Mouse (Mus musculus): ENCODE results near the gene Hsd11b1. TPM values are rescaled to one million over a fixed set of nuclear protein-coding genes. Genes with fewer than 3 reads are reported as not detected.
"Not testable (repeated sequence)": the region's sequence is repeated elsewhere in the genome, so short reads cannot be mapped to it uniquely, and the experiment has no call there.

Hsd11b1 gene
- 10 to 100 TPM; 36.3 to 42.8 (median 37.7) TPM for total RNA-seq (2022)

DNA sequence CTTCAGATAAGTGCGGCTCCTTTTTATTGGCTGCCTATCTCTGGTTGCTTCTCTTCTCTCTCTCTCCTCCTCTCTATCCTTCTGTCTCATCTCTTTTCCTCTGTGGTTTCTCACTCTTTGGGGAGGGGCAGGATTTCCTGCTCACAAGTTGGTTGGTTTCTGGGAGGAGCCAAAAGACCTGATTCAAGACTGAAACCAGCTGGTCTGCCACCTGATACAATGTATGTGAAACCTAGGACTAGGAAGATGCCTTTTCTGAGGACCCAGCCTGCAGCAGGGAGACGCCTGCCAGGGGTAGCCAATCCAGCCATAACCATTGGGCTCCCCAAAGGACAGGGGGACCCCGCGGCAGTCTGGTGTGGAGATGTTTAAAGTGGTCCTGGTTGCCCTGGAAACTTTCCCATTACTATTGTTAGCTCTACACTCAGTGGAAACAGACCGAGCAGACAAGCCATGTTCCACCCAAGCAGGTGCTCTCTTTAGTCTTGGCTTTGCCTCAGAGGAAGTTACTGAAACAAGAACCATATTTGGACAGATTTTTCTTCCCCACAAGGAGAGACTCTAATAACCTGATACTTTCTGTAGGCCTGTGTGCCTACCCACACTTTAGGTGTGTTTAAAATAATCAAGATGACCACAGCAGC is at the start of gene Hsd11b1:
Gene Hsd11b1, minus strand, starts transcription at position 121 of the 644 bp plus-strand sequence.
- no peak for DNase-seq (ENCODE audit: low spot score in 2 of 2)

DNA sequence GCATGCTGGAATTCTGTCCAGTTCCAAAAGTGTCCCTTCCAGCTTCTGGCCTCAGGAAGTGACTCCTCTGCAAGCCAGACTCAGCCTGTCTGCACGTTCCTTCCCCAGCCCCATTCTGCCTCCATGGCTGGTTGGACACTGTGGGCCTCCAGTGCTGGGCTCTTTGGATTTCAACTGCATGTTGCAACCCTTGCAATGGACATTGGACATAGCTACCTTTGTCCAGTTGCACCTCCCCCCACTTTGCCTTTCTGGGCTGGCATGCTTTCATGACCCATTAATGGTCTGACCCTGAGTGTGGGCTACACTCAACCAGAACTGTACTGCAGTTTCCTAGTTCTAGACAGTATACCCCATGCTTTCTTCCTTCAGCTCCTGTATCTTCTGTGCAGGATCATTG is 47.7 kb upstream of the Hsd11b1 start:
- no peak for DNase-seq (ENCODE audit: low spot score in 2 of 2)

DNA sequence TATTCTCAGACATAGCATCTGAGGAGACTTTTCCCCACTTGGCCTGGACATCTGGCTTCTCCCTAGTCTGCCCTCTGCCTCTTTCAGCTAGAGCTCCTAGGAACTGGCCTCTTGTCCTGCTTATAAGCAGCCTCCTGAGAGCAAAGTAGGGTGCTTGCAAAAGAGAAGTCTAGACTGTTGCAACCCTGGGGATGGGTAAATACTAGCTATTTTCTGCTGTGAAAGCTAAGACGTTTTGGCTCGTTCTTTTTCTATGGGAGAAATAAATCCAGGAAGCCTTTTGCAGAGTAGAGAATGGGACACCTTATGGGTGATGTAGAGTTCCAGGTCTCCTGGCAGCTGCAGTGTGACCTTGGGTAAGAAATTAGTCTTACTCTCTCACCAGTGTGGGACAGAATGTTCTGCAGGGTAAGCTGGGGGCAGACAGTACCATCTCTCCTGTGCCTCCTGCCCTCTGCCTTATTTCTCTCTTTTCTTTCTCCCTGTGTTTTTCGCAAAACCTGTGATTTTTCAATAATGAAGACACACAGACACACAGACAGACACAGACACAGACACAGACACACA is 46.7 kb upstream of the Hsd11b1 start:
- DNase-seq (ENCODE audit: low spot score in 2 of 2): no peak

DNA sequence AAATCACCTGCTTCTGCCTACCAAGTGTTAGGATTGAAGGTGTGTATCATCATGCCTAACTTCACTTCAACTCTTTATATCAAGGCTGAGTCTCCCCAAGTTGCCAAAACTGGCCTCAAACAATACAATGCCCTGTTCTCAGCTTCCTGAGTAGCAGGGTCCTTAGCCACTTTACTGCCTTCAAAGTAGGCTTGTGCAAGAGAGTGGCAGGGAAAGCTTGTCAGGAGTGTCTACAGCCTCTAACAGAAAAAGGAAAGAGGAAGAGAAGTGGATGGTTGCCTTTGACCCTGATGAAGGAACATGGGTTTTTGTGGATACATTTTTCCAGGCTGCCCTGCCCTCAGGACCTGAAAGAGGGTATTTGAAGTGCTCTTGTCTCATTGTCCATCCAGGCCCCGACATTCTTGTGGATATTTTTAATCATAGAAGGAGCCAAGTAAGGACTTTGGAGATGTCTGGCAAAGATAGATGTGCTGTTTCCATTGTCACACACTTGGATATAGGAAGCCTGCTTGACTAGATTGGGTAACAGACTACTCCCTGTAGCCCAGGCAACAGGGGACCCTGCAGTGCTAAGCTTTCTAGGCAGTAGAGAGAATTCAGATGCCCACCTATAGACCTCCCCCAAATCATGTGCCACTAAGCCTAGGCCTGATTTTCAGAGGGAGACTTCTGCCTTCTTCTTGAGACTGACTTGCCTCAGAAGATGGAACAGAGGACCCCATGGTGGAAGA is 46.1 kb upstream of the Hsd11b1 start:
- no peak for DNase-seq (ENCODE audit: low spot score in 2 of 2)

DNA sequence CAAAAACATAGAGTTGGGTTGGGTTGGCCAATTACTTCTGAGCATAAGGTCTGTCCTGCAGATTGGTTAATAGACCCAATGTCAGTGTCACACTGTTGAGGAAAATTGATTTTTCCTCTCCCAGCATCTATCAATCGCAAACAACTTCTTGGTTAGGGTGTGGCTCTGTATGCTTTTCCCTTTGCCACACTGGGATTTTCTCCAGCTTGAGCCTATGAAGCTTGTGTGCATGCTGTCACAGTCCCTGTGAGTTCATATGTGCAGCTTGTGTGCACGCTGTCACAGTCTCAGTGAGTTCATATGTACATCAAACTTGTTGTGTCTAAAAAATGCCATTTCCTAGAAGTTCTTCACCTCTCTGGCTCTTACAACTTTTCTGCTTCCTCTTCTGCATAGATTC is 43.0 kb upstream of the Hsd11b1 start:
- DNase-seq (ENCODE audit: low spot score in 2 of 2): no peak

GRCm38 (mm10) chr1:193305386-193305785 is 41.5 kb upstream of the Hsd11b1 start:
- peak in 1 of 2 experiments; percentile 31 for DNase-seq (ENCODE audit: low spot score in 2 of 2)

DNA sequence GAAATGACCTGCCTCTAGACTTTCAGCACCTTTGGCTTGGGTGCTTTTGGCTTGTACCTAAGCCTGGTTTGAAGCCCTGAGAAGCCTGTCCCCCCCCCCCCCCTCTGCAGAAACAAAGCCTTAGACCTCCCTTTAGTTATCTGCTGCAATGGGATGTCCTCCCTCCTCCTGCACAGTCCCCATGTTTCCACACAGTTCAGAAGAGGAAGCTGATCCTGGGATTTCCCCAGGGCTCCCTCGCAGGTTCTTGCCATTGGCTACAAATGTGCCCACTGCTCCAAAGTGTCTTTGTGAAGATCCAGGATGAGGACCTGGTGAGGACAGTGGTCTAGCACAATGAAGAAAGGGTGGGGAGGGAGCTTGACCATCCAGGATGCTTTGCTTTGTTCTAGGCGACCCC is 39.2 kb upstream of the Hsd11b1 start:
- DNase-seq (ENCODE audit: low spot score in 2 of 2): no peak

DNA sequence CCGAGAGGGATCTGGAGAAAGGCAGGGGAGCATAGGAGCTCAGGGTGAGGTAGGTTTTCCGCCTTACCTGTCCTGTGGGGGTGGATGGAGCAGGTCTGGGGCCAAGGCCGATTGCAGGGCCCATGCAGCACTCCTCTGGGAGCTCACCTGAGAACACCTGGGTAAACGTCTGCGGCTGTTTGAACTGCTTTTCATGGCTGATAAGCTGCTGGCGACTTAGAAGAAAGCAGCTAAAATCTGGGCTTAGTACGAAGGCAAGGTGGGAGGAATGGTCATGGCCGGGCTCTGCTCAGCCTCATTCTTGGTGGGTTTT is 38.2 kb upstream of the Hsd11b1 start:
- DNase-seq (ENCODE audit: low spot score in 2 of 2): no peak

DNA sequence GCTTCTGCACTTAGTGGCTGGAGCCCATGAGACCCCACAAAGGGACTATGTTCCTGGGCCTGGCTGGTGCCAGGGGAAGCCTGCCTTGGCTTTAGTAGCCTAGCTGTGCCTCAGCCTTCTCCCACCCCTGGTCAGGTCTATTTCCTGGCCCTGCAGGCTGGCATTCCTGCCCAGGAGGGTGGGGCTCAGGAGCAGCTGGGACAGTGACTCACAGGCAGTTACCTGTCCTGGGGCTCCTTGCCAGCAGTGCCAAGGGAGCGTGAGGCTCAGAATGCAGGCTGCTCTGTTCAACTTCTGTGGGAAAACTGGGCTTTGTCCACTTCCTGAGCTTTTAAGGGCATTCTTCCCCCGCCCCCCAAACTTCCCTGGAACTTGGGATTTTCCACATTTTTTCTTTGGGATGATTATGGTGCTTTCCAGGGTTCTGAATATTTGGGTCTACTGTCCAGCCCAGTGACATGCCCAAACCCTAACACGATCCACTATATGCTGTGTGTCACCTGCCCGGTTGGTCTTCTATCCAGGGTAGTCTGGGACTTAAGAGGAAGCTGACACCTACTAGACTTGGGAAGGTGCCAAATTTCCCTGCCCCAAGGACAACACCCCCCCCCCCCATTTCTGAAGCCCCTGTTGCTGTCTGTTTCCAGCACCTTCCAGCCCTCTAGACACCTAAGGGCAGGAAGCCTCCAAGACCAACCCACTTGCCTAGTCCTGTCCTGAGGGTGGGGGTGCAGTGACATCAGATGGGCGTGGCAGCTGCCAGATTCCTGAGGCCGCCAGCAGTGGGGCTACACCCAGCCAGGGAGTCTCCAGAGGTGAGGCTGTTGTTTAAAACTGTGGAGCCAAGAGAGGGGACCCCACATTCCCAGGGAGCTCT is 37.6 kb upstream of the Hsd11b1 start:
- DNase-seq (ENCODE audit: low spot score in 2 of 2): no peak

- no peak for DNase-seq (ENCODE audit: low spot score in 2 of 2)
These were observed 36.1 kb upstream of the Hsd11b1 start for GRCm38 (mm10) chr1:193299995-193300394.

DNA sequence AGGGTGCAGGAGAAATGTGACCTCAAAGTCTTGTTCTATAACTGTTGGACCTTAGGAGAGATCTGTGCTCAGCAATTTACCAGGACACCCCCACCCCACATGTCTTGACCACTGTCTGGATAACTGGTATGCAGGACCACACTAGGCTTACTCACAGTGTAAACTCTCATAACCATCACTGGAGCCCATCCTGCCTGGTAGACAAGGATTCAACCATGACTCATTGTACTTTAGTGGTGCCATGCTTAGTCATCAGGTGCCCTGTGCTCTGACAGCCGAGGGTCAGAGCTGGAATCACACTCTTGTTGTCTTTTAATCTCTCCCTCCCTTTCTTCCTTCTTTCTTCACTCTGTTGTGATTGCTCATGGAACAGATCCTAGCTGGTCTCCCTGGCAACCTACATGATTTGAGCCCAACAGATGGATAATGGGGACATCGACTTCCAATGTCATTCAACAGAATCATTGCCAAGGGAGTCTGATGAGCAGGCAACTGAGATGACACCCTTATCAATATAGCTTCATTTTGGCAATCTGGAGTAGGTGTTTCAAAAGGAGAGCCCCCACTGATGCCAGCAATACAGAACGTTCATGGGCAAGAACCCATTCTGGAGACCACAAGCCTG is 34.4 kb upstream of the Hsd11b1 start:
- peak; percentile 38 to 49 for DNase-seq (ENCODE audit: low spot score in 2 of 2)

DNA sequence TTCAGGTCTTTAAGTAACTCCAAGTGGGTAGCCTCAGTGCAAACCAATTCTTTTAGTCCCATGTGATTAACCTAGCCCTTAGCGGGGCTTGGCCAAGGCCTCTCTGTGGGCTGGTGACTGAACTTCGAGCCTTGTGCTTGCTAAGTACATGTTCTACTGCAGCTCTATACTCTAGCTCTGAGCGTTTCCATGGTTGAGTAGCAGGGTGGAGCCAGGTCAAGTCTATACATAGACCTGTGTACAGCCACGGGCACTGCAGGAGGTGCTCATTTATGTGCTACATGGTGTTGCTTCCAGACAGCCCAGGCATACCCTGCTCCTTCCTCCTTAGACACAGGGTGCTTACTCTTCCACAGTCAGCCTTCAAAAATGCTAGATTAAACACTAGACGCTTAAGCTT is 32.0 kb upstream of the Hsd11b1 start:
- no peak for DNase-seq (ENCODE audit: low spot score in 2 of 2)

GRCm38 (mm10) chr1:193293926-193294325 is 30.1 kb upstream of the Hsd11b1 start:
- DNase-seq (ENCODE audit: low spot score in 2 of 2): no peak

DNA sequence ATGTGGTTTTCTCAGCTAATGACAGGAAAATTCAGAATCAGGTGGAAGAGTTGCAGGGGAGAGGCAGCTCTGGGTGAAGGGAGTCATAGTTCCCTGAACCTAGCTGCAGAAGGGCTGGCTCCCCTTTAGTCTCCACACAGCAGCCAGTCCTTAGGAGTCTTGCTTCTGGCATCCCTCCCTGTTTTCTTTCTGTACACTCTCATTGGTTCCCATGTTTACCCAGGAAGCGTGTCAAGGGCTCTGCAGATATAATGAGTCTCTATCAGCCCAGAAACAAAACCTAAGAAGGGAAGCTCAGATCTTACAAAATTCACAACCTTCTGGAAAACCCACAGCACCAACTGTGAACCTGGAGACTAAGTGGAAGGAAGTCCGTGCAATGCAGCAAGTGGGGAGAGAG is 29.2 kb upstream of the Hsd11b1 start:
- no peak for DNase-seq (ENCODE audit: low spot score in 2 of 2)

GRCm38 (mm10) chr1:193290686-193291085 is 26.8 kb upstream of the Hsd11b1 start:
- DNase-seq (ENCODE audit: low spot score in 2 of 2): no peak

DNA sequence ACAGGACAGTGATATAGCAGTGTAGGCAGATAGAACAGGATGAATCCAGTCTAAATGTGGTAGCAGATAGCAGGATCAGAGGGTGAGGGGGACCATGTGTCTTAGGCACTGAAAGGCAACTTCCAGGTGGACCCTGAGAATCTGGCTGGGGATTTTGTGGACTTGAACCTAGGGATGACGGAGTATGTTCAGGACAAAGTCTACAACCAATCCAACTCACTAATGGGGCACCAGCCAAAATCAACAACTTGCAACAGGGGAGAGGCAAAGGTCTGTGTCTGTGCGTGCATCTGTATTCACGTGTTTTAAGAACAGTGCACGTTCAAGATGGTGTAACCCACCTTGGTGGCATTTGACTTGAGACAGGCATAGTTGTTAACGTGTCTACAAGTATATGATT is 26.0 kb upstream of the Hsd11b1 start:
- no peak for DNase-seq (ENCODE audit: low spot score in 2 of 2)

DNA sequence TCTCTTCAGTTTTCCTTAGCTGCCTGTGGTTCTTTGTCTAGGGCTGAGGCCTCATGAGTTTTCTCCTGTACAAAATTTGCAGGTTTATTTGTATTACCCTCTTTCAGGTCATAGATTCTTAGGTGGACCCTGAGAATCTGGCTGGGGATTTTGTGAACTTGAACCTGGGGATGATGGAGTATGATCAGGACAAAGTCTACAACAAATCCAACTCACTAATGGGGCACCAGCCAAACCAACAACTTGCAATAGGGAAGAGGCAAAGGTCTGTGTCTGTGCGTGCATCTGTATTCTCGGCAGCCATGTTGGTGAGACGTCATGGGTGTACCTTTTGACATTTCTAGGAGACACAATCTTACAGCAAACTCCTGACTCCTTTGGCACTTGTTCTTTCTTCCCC is 25.2 kb upstream of the Hsd11b1 start:
- no peak for DNase-seq (ENCODE audit: low spot score in 2 of 2)

- no peak for DNase-seq (ENCODE audit: low spot score in 2 of 2)
These were observed 23.7 kb upstream of the Hsd11b1 start for GRCm38 (mm10) chr1:193287578-193287977.

DNA sequence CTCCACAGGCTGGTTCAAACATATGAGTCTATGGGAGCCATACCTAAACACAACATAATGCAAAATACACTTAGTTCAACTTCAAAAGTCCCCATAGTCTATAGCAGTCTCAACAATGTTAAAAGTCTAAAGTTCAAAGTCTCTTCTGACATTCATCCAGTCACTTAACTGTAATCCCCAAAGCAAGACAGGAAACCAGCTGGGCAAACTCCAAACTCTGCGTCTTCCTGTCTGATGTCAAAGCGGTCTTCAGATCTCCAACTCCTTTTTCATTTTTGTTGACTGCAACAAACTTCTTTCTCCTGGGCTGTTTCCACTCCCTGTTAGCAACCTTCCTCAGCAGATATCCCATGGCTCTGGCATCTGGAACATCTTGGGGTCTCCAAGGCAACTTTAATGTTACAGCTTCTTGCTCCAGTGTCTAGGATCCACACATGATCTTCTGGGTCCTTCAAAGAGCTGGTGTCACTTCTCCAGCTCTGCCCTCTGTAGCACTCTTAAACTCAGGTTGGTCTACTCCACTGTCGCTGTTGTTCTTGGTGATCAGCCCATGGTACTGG is 22.0 kb upstream of the Hsd11b1 start:
- not testable (repeated sequence) for DNase-seq (ENCODE audit: low spot score in 2 of 2)

- DNase-seq (ENCODE audit: low spot score in 2 of 2): no peak
These were observed 20.4 kb upstream of the Hsd11b1 start for GRCm38 (mm10) chr1:193284228-193284779.

DNA sequence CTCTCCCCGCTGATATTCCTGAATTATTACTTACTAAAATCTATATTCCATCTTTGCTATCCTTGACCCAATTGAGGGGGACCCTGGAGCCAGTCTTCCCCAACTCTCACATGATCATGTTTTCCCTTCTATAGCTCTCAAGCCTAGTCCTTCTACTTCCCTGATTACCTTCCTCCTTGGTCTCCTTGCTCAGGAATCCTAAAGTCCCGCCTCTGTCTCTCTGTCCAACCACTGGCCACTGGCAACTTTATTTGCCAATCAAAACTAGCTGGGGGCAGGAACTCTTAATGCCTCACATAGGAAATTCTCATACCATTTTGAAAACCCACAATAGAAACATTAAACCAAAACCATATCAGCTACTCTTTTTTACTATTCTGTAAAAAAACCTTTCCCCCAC is 17.5 kb upstream of the Hsd11b1 start:
- no peak for DNase-seq (ENCODE audit: low spot score in 2 of 2)
